Mouse (Mus musculus): ENCODE data around the gene Phc1. TPM values are rescaled to one million over a fixed set of nuclear protein-coding genes. Genes with fewer than 3 reads are reported as not detected.

The Phc1 gene
- total and polyA plus RNA-seq, 2 experiments from 2014 or later = 26.8 to 60.5 TPM

DNA sequence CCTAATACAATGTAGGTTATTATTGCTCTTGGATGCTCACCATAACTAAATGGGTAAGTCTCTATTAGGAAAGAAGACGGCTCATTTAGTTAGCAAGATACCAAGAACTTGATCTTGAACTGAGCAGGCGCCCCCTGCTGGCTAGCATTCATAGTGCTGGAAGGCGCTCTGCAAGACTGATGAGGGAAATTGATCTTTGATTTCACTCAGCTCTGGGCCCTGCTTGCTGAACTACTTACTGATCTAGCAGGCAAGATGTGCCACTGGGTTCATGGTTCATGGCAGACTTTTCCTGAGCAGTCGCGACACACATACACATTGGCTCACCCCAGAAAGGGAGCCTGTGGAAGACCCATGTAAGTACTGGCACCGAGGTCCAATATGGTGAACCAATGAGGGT is 36.0 kb downstream of the Phc1 start:
- H3K27ac ChIP-seq (ENCODE audit: low read depth, low read length) = no peak overlapping the region
- no peaks in the 10 kb centered on the region for H3K27me3 ChIP-seq (ENCODE audit: insufficient read depth, low read length)
- H3K9me3 ChIP-seq (ENCODE audit: low read length) = no peaks in the 10 kb centered on the region
- H3K9ac ChIP-seq (replicated peaks; ENCODE audit: low read length, poor library complexity, severe bottlenecking) = no peak overlapping the region
- ATAC-seq (ENCODE audit: low FRiP score) (no peak), DNase-seq (ENCODE audit: low spot score) (peak; percentile 82)
- H3K4me1 ChIP-seq (ENCODE audit: insufficient read depth, low read length) = no peaks in the 10 kb centered on the region
- no peak overlapping the region for H3K4me3 ChIP-seq (ENCODE audit: low read depth, low read length)
- TF ChIP-seq CTCF (IDR thresholded peaks at IDR 0.05) = peak; percentile 93
- H3K36me3 ChIP-seq (ENCODE audit: insufficient read depth, low read length) = no peaks in the 10 kb centered on the region
- 34% methylated on average over 6 of the region's 6 CpGs for WGBS
- H3K4me2 ChIP-seq (ENCODE audit: low read depth, low read length, poor library complexity, severe bottlenecking) = no peak overlapping the region

DNA sequence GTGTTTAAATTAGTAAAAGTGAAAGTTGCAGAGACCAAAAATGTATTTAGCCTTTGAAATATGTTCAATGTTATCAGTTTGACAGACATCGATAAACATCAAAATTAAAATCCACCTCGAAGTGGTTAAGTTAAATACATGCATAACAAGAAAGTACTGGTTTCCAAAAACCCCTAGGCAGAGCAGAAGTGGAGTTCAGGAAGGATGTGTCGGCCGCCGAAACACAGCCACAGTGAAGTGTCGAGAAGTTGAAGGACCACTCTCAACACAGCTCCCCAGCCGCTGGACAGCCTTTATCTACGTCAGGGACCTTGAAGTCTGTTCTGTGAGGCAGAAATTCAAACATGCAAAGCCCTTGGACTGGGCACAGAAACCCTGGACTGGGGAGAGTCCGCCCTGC is 36.8 kb downstream of the Phc1 start:
- Histone ChIP-seq H3K9me3 (ENCODE audit: low read length) (no peaks in the 10 kb centered on the region), H3K9ac (replicated peaks; ENCODE audit: low read length, poor library complexity, severe bottlenecking) (no peak overlapping the region), H3K4me2 (ENCODE audit: low read depth, low read length, poor library complexity, severe bottlenecking) (no peak overlapping the region), H3K27ac (ENCODE audit: low read depth, low read length) (no peak overlapping the region), H3K4me3 (ENCODE audit: low read depth, low read length) (no peak overlapping the region), H3K4me1 (ENCODE audit: insufficient read depth, low read length) (no peaks in the 10 kb centered on the region), H3K36me3 (ENCODE audit: insufficient read depth, low read length) (no peaks in the 10 kb centered on the region), H3K27me3 (ENCODE audit: insufficient read depth, low read length) (no peaks in the 10 kb centered on the region)
- TF ChIP-seq CTCF (IDR thresholded peaks at IDR 0.05) = no peak
- 86% methylated on average over 9 of the region's 9 CpGs for WGBS
- DNase-seq (ENCODE audit: low spot score) (no peak), ATAC-seq (ENCODE audit: low FRiP score) (no peak)

DNA sequence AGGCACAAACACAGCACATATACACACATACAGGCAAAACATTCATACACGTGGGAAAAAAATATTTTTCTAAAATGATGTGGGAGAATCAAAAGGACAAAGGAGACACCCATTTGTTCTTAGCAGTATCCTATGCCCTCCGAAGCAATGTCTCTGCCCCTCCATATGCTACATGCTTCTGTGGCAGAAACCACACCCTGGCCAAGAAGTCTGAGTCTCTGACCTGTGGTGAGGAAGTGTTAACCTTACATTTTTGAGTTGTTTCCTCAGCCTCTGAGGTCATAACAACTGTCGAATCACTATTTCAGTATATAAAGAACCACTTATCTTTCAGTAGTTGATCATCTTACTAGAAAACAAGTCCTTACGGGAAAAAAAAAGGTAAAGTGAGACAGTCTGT is 37.7 kb downstream of the Phc1 start:
- Histone ChIP-seq H3K9me3 (ENCODE audit: low read length) (no peaks in the 10 kb centered on the region), H3K36me3 (ENCODE audit: insufficient read depth, low read length) (no peaks in the 10 kb centered on the region), H3K27ac (ENCODE audit: low read depth, low read length) (no peak overlapping the region), H3K4me2 (ENCODE audit: low read depth, low read length, poor library complexity, severe bottlenecking) (no peak overlapping the region), H3K4me1 (ENCODE audit: insufficient read depth, low read length) (no peaks in the 10 kb centered on the region), H3K27me3 (ENCODE audit: insufficient read depth, low read length) (no peaks in the 10 kb centered on the region), H3K9ac (replicated peaks; ENCODE audit: low read length, poor library complexity, severe bottlenecking) (no peak overlapping the region), H3K4me3 (ENCODE audit: low read depth, low read length) (no peak overlapping the region)
- no peak for TF ChIP-seq CTCF (IDR thresholded peaks at IDR 0.05)
- whole genome bisulfite sequencing = 93% methylated on average over 4 of the region's 4 CpGs
- no peak for DNase-seq (ENCODE audit: low spot score)
- ATAC-seq (ENCODE audit: low FRiP score) = no peak

DNA sequence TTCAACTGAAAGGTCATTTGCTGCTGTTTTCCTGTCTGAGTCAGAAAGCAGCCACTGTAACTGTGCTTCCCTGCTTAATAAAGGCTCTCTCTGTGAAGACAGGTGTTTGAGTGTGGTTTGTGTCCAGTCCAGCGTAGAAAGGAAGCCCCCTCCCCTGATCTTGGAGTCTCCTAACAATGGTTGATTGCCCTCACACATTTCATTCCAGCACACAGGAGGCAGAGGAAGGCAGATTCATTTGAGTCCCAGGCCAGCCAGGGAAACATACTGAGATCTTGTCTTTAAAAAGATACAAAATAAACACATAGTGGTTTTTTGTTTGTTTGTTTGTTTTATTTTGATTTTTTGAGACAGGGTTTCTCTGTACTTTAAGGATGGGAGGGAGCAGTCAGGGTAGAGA is 38.2 kb downstream of the Phc1 start:
- 52% methylated on average over 1 of the region's 1 CpGs for WGBS
- H3K4me2 ChIP-seq (ENCODE audit: low read depth, low read length, poor library complexity, severe bottlenecking) = no peak overlapping the region
- no peak for TF ChIP-seq CTCF (IDR thresholded peaks at IDR 0.05)
- ATAC-seq (ENCODE audit: low FRiP score) (no peak), DNase-seq (ENCODE audit: low spot score) (no peak)
- H3K27ac ChIP-seq (ENCODE audit: low read depth, low read length) = no peak overlapping the region
- H3K27me3 ChIP-seq (ENCODE audit: insufficient read depth, low read length) = no peaks in the 10 kb centered on the region
- H3K4me1 ChIP-seq (ENCODE audit: insufficient read depth, low read length) = no peaks in the 10 kb centered on the region
- H3K9ac ChIP-seq (replicated peaks; ENCODE audit: low read length, poor library complexity, severe bottlenecking) = no peak overlapping the region
- H3K36me3 ChIP-seq (ENCODE audit: insufficient read depth, low read length) = no peaks in the 10 kb centered on the region
- H3K4me3 ChIP-seq (ENCODE audit: low read depth, low read length) = no peak overlapping the region
- no peaks in the 10 kb centered on the region for H3K9me3 ChIP-seq (ENCODE audit: low read length)

DNA sequence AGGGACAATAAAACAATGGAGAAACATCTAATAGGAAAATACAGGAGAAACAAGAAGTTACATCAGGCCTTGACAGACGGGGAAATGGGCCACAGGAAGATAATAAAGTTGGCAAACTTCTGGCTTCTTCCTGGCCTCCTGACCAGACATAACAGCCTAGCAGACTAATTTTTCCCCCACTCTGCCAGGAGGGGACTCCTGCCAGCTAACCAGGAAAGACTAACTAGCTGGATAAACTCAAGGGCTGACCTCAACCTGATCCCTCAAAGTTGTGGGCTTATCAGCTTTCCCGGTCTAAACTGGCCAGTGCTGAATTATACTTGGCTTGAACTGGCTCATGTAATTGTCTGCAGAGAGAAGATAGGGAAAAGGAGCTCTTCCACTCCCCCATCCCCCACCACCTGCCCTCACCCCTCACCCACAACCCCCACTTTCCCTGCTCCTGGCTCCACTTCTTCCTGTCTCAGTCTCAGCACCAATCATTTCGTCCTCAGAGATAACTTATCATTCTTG is 40.7 kb downstream of the Phc1 start:
- ATAC-seq (ENCODE audit: low FRiP score) (no peak), DNase-seq (ENCODE audit: low spot score) (no peak)
- Histone ChIP-seq H3K4me2 (ENCODE audit: low read depth, low read length, poor library complexity, severe bottlenecking) (no peak overlapping the region), H3K4me3 (ENCODE audit: low read depth, low read length) (no peak overlapping the region), H3K9me3 (ENCODE audit: low read length) (no peaks in the 10 kb centered on the region), H3K27me3 (ENCODE audit: insufficient read depth, low read length) (no peaks in the 10 kb centered on the region), H3K36me3 (ENCODE audit: insufficient read depth, low read length) (no peaks in the 10 kb centered on the region), H3K9ac (replicated peaks; ENCODE audit: low read length, poor library complexity, severe bottlenecking) (no peak overlapping the region), H3K27ac (ENCODE audit: low read depth, low read length) (no peak overlapping the region), H3K4me1 (ENCODE audit: insufficient read depth, low read length) (no peaks in the 10 kb centered on the region)
- no peak for TF ChIP-seq CTCF (IDR thresholded peaks at IDR 0.05)
- 80% methylated on average over 3 of the region's 3 CpGs for WGBS

DNA sequence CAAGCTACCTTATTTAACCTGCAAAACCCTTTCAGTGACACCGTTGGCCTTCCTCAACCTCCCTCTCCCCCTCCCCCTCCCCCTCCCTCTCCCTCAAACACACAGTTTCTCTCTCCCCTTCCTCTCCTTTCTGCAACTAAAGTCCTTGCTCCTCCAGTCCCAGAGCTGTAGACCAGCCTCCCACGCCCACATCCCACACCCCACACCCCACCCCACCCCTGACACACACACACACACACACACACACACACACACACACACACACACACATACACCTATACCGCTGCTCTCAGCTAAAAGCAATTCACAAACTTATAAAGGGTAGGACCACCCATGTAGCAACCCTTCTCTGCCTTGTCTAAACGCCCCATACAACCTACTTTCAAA is 42.1 kb downstream of the Phc1 start:
- Histone ChIP-seq H3K27ac (ENCODE audit: low read depth, low read length) (0 out of 2 replicates have a peak overlapping the region, but pooled peaks have one; percentile 84), H3K4me3 (ENCODE audit: low read depth, low read length) (peak overlapping the region; percentile 51; the same call in 1 of the 2 replicates), H3K9me3 (ENCODE audit: low read length) (no peaks in the 10 kb centered on the region), H3K4me1 (ENCODE audit: insufficient read depth, low read length) (no peaks in the 10 kb centered on the region), H3K4me2 (ENCODE audit: low read depth, low read length, poor library complexity, severe bottlenecking) (peak overlapping the region; percentile 67; the same call in 1 of the 2 replicates), H3K27me3 (ENCODE audit: insufficient read depth, low read length) (no peaks in the 10 kb centered on the region), H3K9ac (replicated peaks; ENCODE audit: low read length, poor library complexity, severe bottlenecking) (peak overlapping the region; percentile 72; the same call in 1 of the 2 replicates), H3K36me3 (ENCODE audit: insufficient read depth, low read length) (no peaks in the 10 kb centered on the region)
- no peak for TF ChIP-seq CTCF (IDR thresholded peaks at IDR 0.05)
- no peak for DNase-seq (ENCODE audit: low spot score)
- 64% methylated on average over 4 of the region's 4 CpGs for WGBS
- no peak for ATAC-seq (ENCODE audit: low FRiP score)
